Mouse (Mus musculus): ENCODE measurements around the gene Ilkap.

Gene Ilkap

DNA sequence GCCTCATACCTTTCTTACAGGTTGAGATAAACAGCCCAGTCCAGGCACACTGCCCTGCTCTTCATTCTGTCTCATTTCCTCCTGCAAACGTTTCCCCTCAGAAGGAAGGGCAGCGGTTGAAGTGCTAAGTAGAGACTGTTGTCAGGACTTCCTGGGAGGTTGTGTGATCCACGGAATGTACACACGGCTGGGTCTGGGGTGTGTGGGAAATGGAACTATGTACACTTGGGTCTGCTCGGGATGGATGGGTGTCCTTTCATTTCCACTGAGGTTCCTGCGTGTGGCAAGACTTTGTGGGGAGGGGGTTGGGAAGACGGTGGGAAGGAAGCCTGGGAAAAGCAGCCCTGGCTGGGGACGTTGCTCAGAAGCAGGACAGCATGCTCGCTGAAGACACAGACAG is 27.8 kb upstream of the Ilkap start:
- Histone ChIP-seq H3K4me3 (replicated peaks; ENCODE audit: low read length) (no peak overlapping the region), H3K9me3 (ENCODE audit: low read length) (no peaks in the 10 kb centered on the region), H3K36me3 (ENCODE audit: insufficient read depth, low read length) (no peaks in the 10 kb centered on the region), H3K27me3 (ENCODE audit: insufficient read depth, low read length) (peaks cover 32% of the 10 kb centered on the region), H3K4me1 (replicated peaks; ENCODE audit: low read depth, low read length) (peaks cover 6% of the 10 kb centered on the region)
- TF ChIP-seq CTCF (conservative IDR thresholded peaks at IDR 0.05; ENCODE audit: low read length) (no peak), POU5F1 (IDR thresholded peaks at IDR 0.05; ENCODE audit: borderline replicate concordance, low read length) (no peak), NANOG (IDR thresholded peaks at IDR 0.05; ENCODE audit: borderline replicate concordance, low read length) (no peak)

DNA sequence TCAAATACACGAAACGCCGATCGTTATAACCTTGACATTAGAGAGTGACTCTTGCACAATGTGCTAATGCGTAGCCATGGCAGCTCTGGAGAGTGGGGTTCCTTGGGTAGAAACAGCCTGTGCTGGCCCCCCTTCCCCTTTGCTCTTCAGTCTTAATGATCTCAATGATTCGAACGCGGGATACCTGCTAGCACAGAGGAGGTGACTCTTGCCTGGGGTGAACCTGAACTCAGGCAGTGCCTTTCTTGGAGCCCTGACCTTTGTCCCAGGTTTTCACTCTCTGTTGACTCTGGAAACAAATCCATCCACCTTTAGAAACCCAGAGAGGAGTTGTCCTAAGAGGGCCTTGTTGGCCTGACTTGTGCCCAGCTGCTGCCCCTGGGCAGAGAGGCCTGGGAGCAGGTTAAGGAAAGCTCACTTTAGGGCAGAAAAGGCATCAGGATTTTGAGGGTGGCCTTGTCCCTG is 22.0 kb upstream of the Ilkap start:
- no peak for TF ChIP-seq NANOG (IDR thresholded peaks at IDR 0.05; ENCODE audit: borderline replicate concordance, low read length)
- no peak for TF ChIP-seq CTCF (conservative IDR thresholded peaks at IDR 0.05; ENCODE audit: low read length)
- no peak for TF ChIP-seq POU5F1 (IDR thresholded peaks at IDR 0.05; ENCODE audit: borderline replicate concordance, low read length)

DNA sequence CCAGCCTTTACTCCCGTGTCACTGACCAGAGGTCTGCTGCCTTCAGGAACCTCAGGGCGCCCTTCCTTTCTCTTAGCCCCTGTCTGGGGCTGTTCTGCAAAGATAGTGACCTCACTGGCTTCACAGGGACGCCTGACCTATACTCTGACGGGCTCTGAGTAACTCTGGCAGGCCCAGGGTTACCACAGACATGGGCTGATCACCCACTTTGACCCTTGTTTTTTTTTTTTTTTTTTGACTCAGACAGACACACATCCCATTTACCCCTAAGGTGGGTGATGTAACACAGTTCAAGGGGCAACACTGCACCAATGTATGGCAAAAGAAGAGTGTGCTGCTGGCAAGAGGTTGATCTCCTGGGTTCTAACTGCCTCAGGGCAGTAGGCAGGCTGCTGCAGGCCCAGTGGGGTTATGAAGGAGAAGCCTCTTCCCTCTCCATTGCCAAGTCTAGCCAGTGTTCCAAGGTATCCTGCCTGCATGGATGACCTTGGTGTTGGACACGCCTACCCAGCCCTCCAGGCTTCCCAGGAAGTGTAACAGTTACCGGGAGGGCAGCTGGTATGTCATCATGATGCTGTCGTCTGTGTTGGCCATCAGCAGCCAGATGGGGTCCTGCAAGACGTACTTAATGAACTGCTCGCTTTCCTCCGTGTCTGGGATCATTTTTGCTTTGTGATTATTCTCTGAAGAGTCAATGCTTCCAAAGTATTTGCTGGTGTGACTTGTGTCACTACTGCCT is 21.4 kb upstream of the Ilkap start:
- peaks cover 19% of the 10 kb centered on the region for H3K4me1 ChIP-seq (replicated peaks; ENCODE audit: low read depth, low read length)
- no peaks in the 10 kb centered on the region for H3K36me3 ChIP-seq (ENCODE audit: insufficient read depth, low read length)
- no peak overlapping the region for H3K4me3 ChIP-seq (replicated peaks; ENCODE audit: low read length)
- TF ChIP-seq CTCF (conservative IDR thresholded peaks at IDR 0.05; ENCODE audit: low read length) = no peak
- TF ChIP-seq POU5F1 (IDR thresholded peaks at IDR 0.05; ENCODE audit: borderline replicate concordance, low read length) = no peak
- no peak for TF ChIP-seq NANOG (IDR thresholded peaks at IDR 0.05; ENCODE audit: borderline replicate concordance, low read length)
- H3K9me3 ChIP-seq (ENCODE audit: low read length) = no peaks in the 10 kb centered on the region
- peaks cover 54% of the 10 kb centered on the region for H3K27me3 ChIP-seq (ENCODE audit: insufficient read depth, low read length)

More for the DNA sequence above, 22.0 kb upstream of the Ilkap start:
- Histone ChIP-seq H3K9me3 (ENCODE audit: low read length) (no peaks in the 10 kb centered on the region), H3K27me3 (ENCODE audit: insufficient read depth, low read length) (peaks cover 49% of the 10 kb centered on the region), H3K4me1 (replicated peaks; ENCODE audit: low read depth, low read length) (peaks cover 13% of the 10 kb centered on the region), H3K4me3 (replicated peaks; ENCODE audit: low read length) (no peak overlapping the region), H3K36me3 (ENCODE audit: insufficient read depth, low read length) (no peaks in the 10 kb centered on the region)

DNA sequence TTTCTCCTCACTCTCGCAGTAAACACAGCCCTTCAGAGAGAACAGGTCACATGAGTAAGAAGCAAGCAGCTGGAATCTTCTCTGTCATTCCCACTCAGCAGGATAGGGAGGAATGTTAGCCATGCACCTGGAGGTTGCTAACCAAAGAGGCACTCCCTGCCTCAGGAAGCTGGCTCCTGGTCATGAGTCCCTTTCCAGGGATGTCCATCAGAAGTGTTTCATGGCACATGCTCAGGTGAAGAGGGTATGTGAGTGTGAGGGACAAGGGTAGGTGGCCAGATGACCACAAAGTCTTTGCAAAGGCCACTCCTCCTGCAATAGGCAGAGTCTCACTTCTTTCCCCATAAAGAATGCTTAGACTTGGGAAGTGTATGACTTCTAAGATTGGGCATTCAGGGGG is 19.4 kb upstream of the Ilkap start:
- no peaks in the 10 kb centered on the region for H3K36me3 ChIP-seq (ENCODE audit: insufficient read depth, low read length)
- no peak for TF ChIP-seq POU5F1 (IDR thresholded peaks at IDR 0.05; ENCODE audit: borderline replicate concordance, low read length)
- no peak for TF ChIP-seq CTCF (conservative IDR thresholded peaks at IDR 0.05; ENCODE audit: low read length)
- TF ChIP-seq NANOG (IDR thresholded peaks at IDR 0.05; ENCODE audit: borderline replicate concordance, low read length) = no peak
- no peaks in the 10 kb centered on the region for H3K9me3 ChIP-seq (ENCODE audit: low read length)
- no peak overlapping the region for H3K4me3 ChIP-seq (replicated peaks; ENCODE audit: low read length)
- H3K27me3 ChIP-seq (ENCODE audit: insufficient read depth, low read length) = peaks cover 48% of the 10 kb centered on the region
- peaks cover 28% of the 10 kb centered on the region for H3K4me1 ChIP-seq (replicated peaks; ENCODE audit: low read depth, low read length)

DNA sequence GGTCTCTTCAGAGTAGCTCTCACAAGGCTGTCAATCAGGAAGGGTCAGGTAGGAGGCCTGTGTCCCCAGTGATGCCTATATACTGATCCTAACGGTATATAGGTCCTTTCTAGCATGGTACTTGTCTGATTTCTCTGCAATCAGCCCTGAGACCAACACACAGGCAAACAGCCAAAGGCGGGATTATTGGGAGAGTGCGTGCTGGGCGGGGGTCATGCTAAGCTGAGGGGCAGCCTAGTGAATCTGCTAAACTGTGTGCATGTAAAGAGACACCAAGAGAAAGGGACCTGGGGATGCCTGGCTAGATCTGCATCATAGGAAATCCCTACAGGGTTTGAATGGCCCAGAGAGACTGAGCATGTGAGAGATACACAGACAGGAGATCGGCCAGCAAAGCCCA is 16.7 kb upstream of the Ilkap start:
- TF ChIP-seq POU5F1 (IDR thresholded peaks at IDR 0.05; ENCODE audit: borderline replicate concordance, low read length) = no peak
- TF ChIP-seq NANOG (IDR thresholded peaks at IDR 0.05; ENCODE audit: borderline replicate concordance, low read length) = no peak
- no peak for TF ChIP-seq CTCF (conservative IDR thresholded peaks at IDR 0.05; ENCODE audit: low read length)
- peaks cover 36% of the 10 kb centered on the region for H3K4me1 ChIP-seq (replicated peaks; ENCODE audit: low read depth, low read length)
- H3K36me3 ChIP-seq (ENCODE audit: insufficient read depth, low read length) = peaks cover 19% of the 10 kb centered on the region
- H3K9me3 ChIP-seq (ENCODE audit: low read length) = no peaks in the 10 kb centered on the region
- peak overlapping the region; percentile 10; the same call in 1 of the 2 replicates for H3K4me3 ChIP-seq (replicated peaks; ENCODE audit: low read length)
- H3K27me3 ChIP-seq (ENCODE audit: insufficient read depth, low read length) = peaks cover 56% of the 10 kb centered on the region

DNA sequence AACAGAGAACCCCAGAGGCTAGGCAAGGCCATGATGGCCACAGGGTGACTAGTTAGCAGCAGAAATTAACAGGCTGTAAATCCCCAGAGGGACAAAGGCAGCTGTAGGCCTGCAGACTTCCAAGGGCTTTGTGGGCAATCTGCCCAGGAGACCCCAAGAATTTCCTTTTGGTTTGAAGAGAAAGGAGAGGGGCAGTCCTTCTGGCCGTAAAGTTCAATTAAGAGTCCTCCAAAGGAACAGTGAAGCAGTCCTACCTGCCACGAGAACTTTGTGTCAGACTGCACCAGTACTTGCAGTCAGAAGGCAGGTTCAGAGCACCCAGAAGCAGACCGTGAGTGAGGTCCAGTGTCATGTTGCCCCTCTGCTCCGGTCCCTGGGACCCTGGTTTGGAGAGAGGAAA is 16.3 kb upstream of the Ilkap start:
- Histone ChIP-seq H3K9me3 (ENCODE audit: low read length) (no peaks in the 10 kb centered on the region), H3K4me1 (replicated peaks; ENCODE audit: low read depth, low read length) (peaks cover 32% of the 10 kb centered on the region), H3K27me3 (ENCODE audit: insufficient read depth, low read length) (peaks cover 60% of the 10 kb centered on the region), H3K4me3 (replicated peaks; ENCODE audit: low read length) (peak overlapping the region; percentile 10; the same call in 1 of the 2 replicates), H3K36me3 (ENCODE audit: insufficient read depth, low read length) (peaks cover 20% of the 10 kb centered on the region)
- no peak for TF ChIP-seq NANOG (IDR thresholded peaks at IDR 0.05; ENCODE audit: borderline replicate concordance, low read length)
- TF ChIP-seq CTCF (conservative IDR thresholded peaks at IDR 0.05; ENCODE audit: low read length) = no peak
- no peak for TF ChIP-seq POU5F1 (IDR thresholded peaks at IDR 0.05; ENCODE audit: borderline replicate concordance, low read length)

DNA sequence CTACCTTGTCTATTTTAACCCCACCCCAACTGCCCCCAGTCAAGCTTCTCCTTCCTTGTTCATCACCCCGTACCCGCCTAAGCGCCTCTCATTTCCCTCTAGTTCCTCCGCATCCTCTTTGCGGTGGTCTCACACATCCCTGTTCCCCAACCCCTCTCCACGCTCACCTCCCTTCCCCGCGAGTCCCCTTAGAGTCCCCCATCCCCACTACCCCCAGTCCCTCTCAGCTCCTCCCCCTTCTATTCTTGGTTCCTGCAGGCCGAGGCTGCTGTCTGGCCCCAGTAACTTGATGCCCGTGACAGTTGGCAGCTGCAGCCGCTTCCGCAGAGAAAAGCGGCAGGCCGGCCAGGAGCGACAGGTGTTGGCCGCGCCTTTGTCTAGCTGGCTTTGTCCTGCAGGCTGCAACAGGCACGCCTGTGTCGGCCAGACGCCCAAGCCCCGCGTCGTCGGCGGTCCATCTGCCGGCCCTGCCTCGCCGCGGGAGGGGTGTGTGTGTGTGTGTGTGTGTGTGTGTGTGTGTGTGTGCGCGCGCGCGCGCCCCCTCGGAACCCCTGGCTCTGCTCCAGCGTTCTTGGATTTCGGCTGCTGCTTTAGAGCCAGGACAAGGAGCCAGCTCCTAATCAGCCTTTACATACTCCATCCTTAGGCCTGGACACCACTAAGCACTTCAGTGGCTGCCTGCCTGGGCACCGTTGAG is 15.4 kb upstream of the Ilkap start, which contains the start of gene Hes6:
TSS of gene Hes6 (minus strand) at position 141 of the 697 bp plus-strand sequence.
- Histone ChIP-seq H3K36me3 (ENCODE audit: insufficient read depth, low read length) (peaks cover 20% of the 10 kb centered on the region), H3K4me1 (replicated peaks; ENCODE audit: low read depth, low read length) (peaks cover 32% of the 10 kb centered on the region), H3K9me3 (ENCODE audit: low read length) (no peaks in the 10 kb centered on the region), H3K27me3 (ENCODE audit: insufficient read depth, low read length) (peaks cover 58% of the 10 kb centered on the region), H3K4me3 (replicated peaks; ENCODE audit: low read length) (peak within 1 kb of the TSS; percentile 86)
- TF ChIP-seq NANOG (IDR thresholded peaks at IDR 0.05; ENCODE audit: borderline replicate concordance, low read length) = no peak
- TF ChIP-seq CTCF (conservative IDR thresholded peaks at IDR 0.05; ENCODE audit: low read length) = no peak
- TF ChIP-seq POU5F1 (IDR thresholded peaks at IDR 0.05; ENCODE audit: borderline replicate concordance, low read length) = no peak

DNA sequence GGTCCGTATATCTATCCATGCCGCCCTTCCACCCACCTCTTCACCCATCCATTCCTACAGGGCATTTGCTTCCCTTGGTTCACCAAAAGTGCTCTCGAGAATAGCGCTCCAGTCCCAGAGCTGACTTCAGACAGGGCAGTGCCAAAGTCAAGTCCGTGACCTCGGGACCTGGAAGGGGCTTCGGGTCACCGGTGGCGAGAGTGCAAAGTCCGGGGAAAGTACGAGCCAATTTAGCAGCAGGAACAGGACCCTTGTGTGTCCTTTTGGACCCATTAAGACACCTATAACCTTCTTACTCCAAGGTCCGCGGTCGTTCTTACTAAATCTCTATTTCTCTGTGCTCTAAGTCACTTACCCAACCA is 14.9 kb upstream of the Ilkap start:
- TF ChIP-seq CTCF (conservative IDR thresholded peaks at IDR 0.05; ENCODE audit: low read length) = no peak
- no peak for TF ChIP-seq NANOG (IDR thresholded peaks at IDR 0.05; ENCODE audit: borderline replicate concordance, low read length)
- no peak for TF ChIP-seq POU5F1 (IDR thresholded peaks at IDR 0.05; ENCODE audit: borderline replicate concordance, low read length)
- Histone ChIP-seq H3K4me1 (replicated peaks; ENCODE audit: low read depth, low read length) (peaks cover 32% of the 10 kb centered on the region), H3K27me3 (ENCODE audit: insufficient read depth, low read length) (peaks cover 61% of the 10 kb centered on the region), H3K36me3 (ENCODE audit: insufficient read depth, low read length) (peaks cover 20% of the 10 kb centered on the region), H3K9me3 (ENCODE audit: low read length) (no peaks in the 10 kb centered on the region), H3K4me3 (replicated peaks; ENCODE audit: low read length) (peak overlapping the region; percentile 86)

Data from E14TG2a.4 (cell line).